Mouse (Mus musculus) olfactory bulb, adult 2 months (tissue): ENCODE measurements at regions not wholly inside any gene's neighbourhood (a gene's known extent, or its start where the extent isn't known, plus 50 kb on each side); places are given as distances from the start of the nearest gene placed in this dataset.

Experiments used
- CTCF ChIP-seq: fragments of 200-500 bp; IDR thresholded peaks from 2 replicates; pipeline ENCODE4 v1.5.1; 2012; ENCODE audit warnings: low read depth, mild to moderate bottlenecking, low read length, moderate library complexity; ENCODE audit not compliant: insufficient read depth
- POLR2A ChIP-seq: fragments of 200-500 bp; IDR thresholded peaks from 2 replicates; pipeline ENCODE4 v1.6.1; 2012; ENCODE audit warnings: mild to moderate bottlenecking, low read depth, low read length, moderate library complexity; ENCODE audit not compliant: insufficient read depth

GRCm38 (mm10) chr4:153229221-153229620 is 253.4 kb downstream of the Ajap1 start:
- TF ChIP-seq POLR2A (no peak), CTCF (no peak)
